Mouse (Mus musculus) left cerebral cortex, postnatal 10 days (tissue): Measurements from ENCODE around the gene Slc26a10. TPM values are rescaled to one million over a fixed set of nuclear protein-coding genes. Genes with fewer than 3 reads are reported as not detected.
"Not testable (repeated sequence)": the region's sequence is repeated elsewhere in the genome, so short reads cannot be mapped to it uniquely, and the experiment has no call there.

Experiments used
- DNase-seq, 2 experiments: peaks; one replicate each; pipeline ENCODE4 v3.0.0; 2021 to 2022; ENCODE audit warnings: low spot score in 2 of 2, mixed read lengths in 1 of 2; ENCODE audit errors: extremely low spot score in 1 of 2
- intact Hi-C: fragments of 180-260 bp; cut with DNase I; formaldehyde crosslinking; loops from one replicate; pipeline ENCODE4 v1.15.1; 2025
- total RNA-seq, 2 experiments: library from RNA; stranded (reverse); gene quantifications; 2 replicates each; pipeline ENCODE4 v1.2.3; 2021

Slc26a10 gene
- total RNA-seq, 2 experiments from 2014 or later, result 1.0 to 1.2 TPM

GRCm38 (mm10) chr10:127167614-127168192 lies 12.7 kb downstream of the Slc26a10 start:
- intact Hi-C loops, result no loop called here
- DNase-seq, result no peak

GRCm38 (mm10) chr10:127166771-127167613 lies 13.5 kb downstream of the Slc26a10 start:
- no peak for DNase-seq
- intact Hi-C loops, result no loop called here

- DNase-seq, result no peak
- intact Hi-C loops, result no loop called here
Observed at GRCm38 (mm10) chr10:127166404-127166715, 14.1 kb downstream of the Slc26a10 start.

GRCm38 (mm10) chr10:127165654-127166403 lies 14.6 kb downstream of the Slc26a10 start:
- intact Hi-C loops, result loop anchor here (2.0 kb wide), 1 partner anchor 43 kb away; no protein-coding TSS in a partner anchor
- DNase-seq, result peak in 1 of 2 experiments; percentile 58

- no peak for DNase-seq
- intact Hi-C loops, result loop anchor here (2.0 kb wide), 1 partner anchor 43 kb away; no protein-coding TSS in a partner anchor
Observed at GRCm38 (mm10) chr10:127165354-127165653, 15.1 kb downstream of the Slc26a10 start.

- intact Hi-C loops, result loop anchor here (2.0 kb wide), 1 partner anchor 42 kb away; no protein-coding TSS in a partner anchor
- DNase-seq, result peak; percentile 78 to 80
Observed at GRCm38 (mm10) chr10:127164631-127165353, 15.7 kb downstream of the Slc26a10 start, which contains the start of gene B4galnt1. B4galnt1 (plus strand) TSS chr10:127165225.

- intact Hi-C loops, result loop anchor here (2.0 kb wide), 1 partner anchor 41 kb away; no protein-coding TSS in a partner anchor
- no peak for DNase-seq
Observed at GRCm38 (mm10) chr10:127164190-127164589, 16.3 kb downstream of the Slc26a10 start.

- DNase-seq, intact Hi-C loops: not testable (repeated sequence)
Observed at GRCm38 (mm10) chr10:127162771-127163261, 17.6 kb downstream of the Slc26a10 start.

- DNase-seq, result no peak
- intact Hi-C loops, result no loop called here
Observed at GRCm38 (mm10) chr10:127160728-127161127, 19.7 kb downstream of the Slc26a10 start.

GRCm38 (mm10) chr10:127160081-127160480 lies 20.4 kb downstream of the Slc26a10 start:
- DNase-seq, result no peak
- intact Hi-C loops, result no loop called here

GRCm38 (mm10) chr10:127158471-127158870 lies 22.0 kb downstream of the Slc26a10 start:
- intact Hi-C loops, result no loop called here
- no peak for DNase-seq

GRCm38 (mm10) chr10:127156511-127156910 lies 23.9 kb downstream of the Slc26a10 start:
- intact Hi-C loops, result no loop called here
- no peak for DNase-seq

GRCm38 (mm10) chr10:127156089-127156488 lies 24.4 kb downstream of the Slc26a10 start:
- no peak for DNase-seq
- intact Hi-C loops, result no loop called here

GRCm38 (mm10) chr10:127154652-127155051 lies 25.8 kb downstream of the Slc26a10 start:
- DNase-seq, result no peak
- intact Hi-C loops, result no loop called here

GRCm38 (mm10) chr10:127154241-127154640 lies 26.2 kb downstream of the Slc26a10 start:
- DNase-seq, result no peak
- intact Hi-C loops, result no loop called here

GRCm38 (mm10) chr10:127153323-127153722 lies 27.1 kb downstream of the Slc26a10 start:
- DNase-seq, result no peak
- intact Hi-C loops, result no loop called here

- intact Hi-C loops, DNase-seq: not testable (repeated sequence)
Observed at GRCm38 (mm10) chr10:127152556-127152955, 27.9 kb downstream of the Slc26a10 start.

- DNase-seq, result not testable (repeated sequence)
Observed at GRCm38 (mm10) chr10:127151233-127151632, 29.2 kb downstream of the Slc26a10 start.

GRCm38 (mm10) chr10:127150471-127150872 lies 30.0 kb downstream of the Slc26a10 start:
- no peak for DNase-seq
- intact Hi-C loops, result no loop called here

More at GRCm38 (mm10) chr10:127151233-127151632, 29.2 kb downstream of the Slc26a10 start:
- intact Hi-C loops, result not testable (repeated sequence)
